Mouse (Mus musculus) midbrain, embryonic 12.5 days (tissue): ENCODE data around the gene Gm3259. TPM values are rescaled to one million over a fixed set of nuclear protein-coding genes. Genes with fewer than 3 reads are reported as not detected.
"Not testable (repeated sequence)": the region's sequence is repeated elsewhere in the genome, so short reads cannot be mapped to it uniquely, and the experiment has no call there.

ENCODE experiments used
- ATAC-seq: fragments of 200-750 bp; cut with Nextera tagmentation; 2 replicates; pipeline ENCODE4 v1.8.0; 2017; ENCODE audit warnings: low read depth, moderate TSS enrichment, moderate library complexity; ENCODE audit not compliant: low FRiP score
- H3K27ac ChIP-seq: fragments of 300-500 bp; sonication (generic); replicated peaks from 2 replicates; pipeline ENCODE4 v1.5.1; 2016; ENCODE audit warnings: mild to moderate bottlenecking
- H3K27me3 ChIP-seq: fragments of 300-500 bp; sonication (generic); 2 replicates; pipeline ENCODE4 v1.6.1; 2016; ENCODE audit warnings: mild to moderate bottlenecking
- H3K36me3 ChIP-seq: fragments of 300-500 bp; sonication (generic); 2 replicates; pipeline ENCODE4 v1.6.1; 2016
- H3K4me1 ChIP-seq: fragments of 300-500 bp; sonication (generic); 2 replicates; pipeline ENCODE4 v1.6.1; 2016
- H3K4me2 ChIP-seq: fragments of 300-500 bp; sonication (generic); replicated peaks from 2 replicates; pipeline ENCODE4 v1.6.1; 2016; ENCODE audit warnings: mild to moderate bottlenecking, moderate library complexity
- H3K4me3 ChIP-seq: fragments of 300-500 bp; sonication (generic); 2 replicates; pipeline ENCODE4 v1.5.1; 2016; ENCODE audit warnings: mild to moderate bottlenecking
- H3K9ac ChIP-seq: fragments of 300-500 bp; sonication (generic); replicated peaks from 2 replicates; pipeline ENCODE4 v1.6.1; 2016; ENCODE audit warnings: mild to moderate bottlenecking, moderate library complexity
- H3K9me3 ChIP-seq: fragments of 300-500 bp; sonication (generic); 2 replicates; pipeline ENCODE4 v1.6.1; 2016; ENCODE audit warnings: mild to moderate bottlenecking
- WGBS: fragments of 180-500 bp; shearing (Covaris S2); methylation state at CpG from one replicate; pipeline ENCODE4 v1.1.7; 2016; 5-methylcytosine and 5-hydroxymethylcytosine counted together
- polyA plus RNA-seq: library from polyadenylated mRNA; unstranded; fragments of >200 nt; fragmentation: Nextera tagmentation; extraction: Ambion mirVana; gene quantifications from 2 replicates; pipeline ENCODE4 v1.2.1, GENCODE M21; 2016

Gene Gm3259
- polyA plus RNA-seq, result not detected in 2 replicates

- not testable (repeated sequence) for ATAC-seq, H3K9ac ChIP-seq, H3K4me2 ChIP-seq, H3K27me3 ChIP-seq, H3K9me3 ChIP-seq, H3K27ac ChIP-seq, H3K4me1 ChIP-seq, H3K4me3 ChIP-seq, H3K36me3 ChIP-seq
- 60% methylated on average over 2 of the region's 2 CpGs for WGBS
Measured at GRCm38 (mm10) chr5:95305611-95306010, at the start of gene Gm3259. Gm3259 (plus strand) TSS chr5:95305911.

- H3K4me1 ChIP-seq, H3K9me3 ChIP-seq, H3K36me3 ChIP-seq, H3K4me2 ChIP-seq, H3K27me3 ChIP-seq, H3K9ac ChIP-seq, ATAC-seq, H3K4me3 ChIP-seq, H3K27ac ChIP-seq: not testable (repeated sequence)
- no CpG with 5 or more reads among the region's 1 CpGs for WGBS
Measured at GRCm38 (mm10) chr5:95272668-95273067, 33.0 kb upstream of the Gm3259 start, which contains the start of gene Gm10424. Gm10424 (minus strand) TSS chr5:95272768.

Other genes with a start within 250 kb of the Gm3259 start
- not detected in 2 replicates for gene Gm7942, start 199.0 kb upstream of the Gm3259 start, polyA plus RNA-seq
- gene Gm16513, start 123.3 kb upstream of the Gm3259 start, polyA plus RNA-seq, result not detected in 2 replicates
- not detected in 2 replicates for gene Gm10424, start 33.1 kb upstream of the Gm3259 start, polyA plus RNA-seq
- gene D5Ertd577e, start 150.9 kb downstream of the Gm3259 start, polyA plus RNA-seq, result not detected in 2 replicates
- not detected in 2 replicates for gene Gm3286, start 204.8 kb downstream of the Gm3259 start, polyA plus RNA-seq